Mouse (Mus musculus): ENCODE results near the gene Lyve1. TPM values are rescaled to one million over a fixed set of nuclear protein-coding genes. Genes with fewer than 3 reads are reported as not detected.

The Lyve1 gene
- polyA plus RNA-seq, 1 experiment from 2014 or later = 0.36 TPM

DNA sequence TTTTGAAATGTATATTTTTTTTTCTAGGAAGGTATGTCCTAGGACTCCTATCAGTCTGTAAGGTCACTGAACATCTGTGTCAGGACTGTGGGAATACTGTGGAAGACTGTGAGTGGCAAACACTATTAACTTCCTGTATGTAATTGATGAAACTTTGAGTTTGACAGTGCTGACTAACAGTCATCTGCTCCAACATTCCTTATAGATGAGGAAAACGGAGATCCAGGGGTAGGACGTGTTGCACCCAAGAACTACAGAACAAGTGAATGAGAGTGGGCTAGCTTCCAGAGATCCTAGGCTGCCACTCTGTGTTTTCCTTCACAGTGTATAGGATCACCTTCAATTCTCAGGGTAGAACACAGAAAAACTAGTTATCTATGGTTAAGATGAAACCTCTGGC, 15.7 kb downstream of the Lyve1 start:
- 83% methylated on average over 2 of the region's 2 CpGs for WGBS

DNA sequence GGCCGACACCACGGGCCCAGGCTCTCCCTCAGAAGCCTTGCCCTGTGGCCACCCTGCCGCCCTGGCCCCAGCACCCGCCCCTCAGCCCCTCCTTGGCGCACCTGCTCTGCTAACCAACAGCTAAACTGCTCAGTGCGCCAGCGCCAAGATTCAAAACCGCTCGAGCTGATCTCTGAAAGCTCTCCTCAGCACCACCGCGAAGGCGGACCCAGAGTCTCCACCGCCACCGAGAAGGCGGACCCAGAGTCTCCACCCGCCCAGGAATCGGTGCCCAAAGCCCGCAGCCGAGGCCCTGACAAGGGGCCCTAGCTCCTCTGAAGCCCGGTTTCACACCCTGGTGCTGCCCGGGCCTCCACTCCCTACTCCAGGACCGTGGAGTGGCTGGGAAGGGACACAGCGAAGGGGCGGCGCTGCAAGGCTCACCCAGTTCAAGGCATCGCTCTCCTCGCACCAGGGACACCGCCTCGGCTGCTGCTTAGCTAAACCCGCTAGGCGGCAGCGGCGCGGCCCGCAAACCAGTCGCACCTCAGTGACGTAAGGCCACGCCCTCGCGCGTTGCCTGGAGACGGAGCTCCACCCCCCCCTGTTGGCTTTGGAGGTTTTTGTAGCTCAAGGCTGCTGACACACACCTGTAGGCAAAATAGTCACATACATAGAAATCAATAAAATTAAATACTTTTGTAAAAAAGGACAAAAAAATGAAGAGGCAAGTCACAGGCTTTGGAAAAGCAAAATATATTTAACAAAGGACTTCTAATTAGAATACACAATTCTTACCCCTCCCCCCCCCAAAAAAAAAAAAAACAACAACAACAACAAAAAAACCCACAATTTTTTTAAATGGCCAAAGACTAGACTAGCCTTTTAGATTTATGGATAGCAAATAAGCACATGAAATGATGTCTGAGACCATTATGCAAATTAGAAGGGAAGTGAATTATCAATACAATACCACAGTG, 18.8 kb downstream of the Lyve1 start, which contains the start of gene Rnf141:
Gene Rnf141, minus strand, starts transcription at position 542 of the 959 bp plus-strand sequence.
- Histone ChIP-seq H3K36me3 (replicated peaks) (no peaks in the 10 kb centered on the region), H3K4me3 (peak within 1 kb of the TSS; percentile 92), H3K27ac (replicated peaks) (peak within 1 kb of the TSS; percentile 92), H3K9me3 (no peaks in the 10 kb centered on the region), H3K27me3 (replicated peaks; ENCODE audit: low read depth, poor library complexity, severe bottlenecking) (no peaks in the 10 kb centered on the region), H3K4me1 (peaks cover 9% of the 10 kb centered on the region)
- WGBS = under 1% methylated on average over 42 of the region's 42 CpGs
- peak; percentile 94 for DNase-seq (ENCODE audit: low spot score)

More for the DNA sequence above, 15.7 kb downstream of the Lyve1 start:
- Histone ChIP-seq H3K27me3 (replicated peaks; ENCODE audit: low read depth, poor library complexity, severe bottlenecking) (no peaks in the 10 kb centered on the region), H3K36me3 (replicated peaks) (no peaks in the 10 kb centered on the region), H3K9me3 (no peaks in the 10 kb centered on the region), H3K4me3 (no peak overlapping the region), H3K4me1 (peaks cover 17% of the 10 kb centered on the region), H3K27ac (replicated peaks) (no peak overlapping the region)
- no peak for DNase-seq (ENCODE audit: low spot score)

- no peak overlapping the region for H3K4me3 ChIP-seq
- 81% methylated on average over 4 of the region's 4 CpGs for WGBS
These were observed 22.7 kb downstream of the Lyve1 start for GRCm38 (mm10) chr7:110840332-110840731.

DNA sequence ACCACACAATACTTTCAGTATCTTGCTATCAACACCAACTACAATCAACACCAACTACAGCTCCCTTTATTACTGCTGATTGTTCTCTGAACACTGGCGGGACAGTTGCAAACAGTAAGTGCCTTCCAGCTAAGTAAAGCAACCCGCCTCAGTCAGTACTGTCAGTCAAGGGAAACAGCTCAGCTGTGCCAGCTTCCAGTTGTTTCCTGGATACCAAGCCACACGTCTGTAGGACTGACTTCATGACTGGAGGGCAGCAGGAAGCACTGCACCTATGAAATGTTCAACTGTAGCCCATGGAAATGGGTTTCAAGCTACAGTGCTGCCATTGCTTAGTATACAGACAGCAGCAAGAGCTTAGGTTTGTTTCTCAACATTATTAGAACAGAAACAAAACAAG, 28.5 kb downstream of the Lyve1 start:
- H3K36me3 ChIP-seq (replicated peaks) = peaks cover 37% of the 10 kb centered on the region
- DNase-seq (ENCODE audit: low spot score) = no peak
- H3K27me3 ChIP-seq (replicated peaks; ENCODE audit: low read depth, poor library complexity, severe bottlenecking) = no peaks in the 10 kb centered on the region
- no peaks in the 10 kb centered on the region for H3K4me1 ChIP-seq
- H3K9me3 ChIP-seq = no peaks in the 10 kb centered on the region
- no peak overlapping the region for H3K27ac ChIP-seq (replicated peaks)
- 62% methylated on average over 3 of the region's 3 CpGs for WGBS
- H3K4me3 ChIP-seq = no peak overlapping the region

More at GRCm38 (mm10) chr7:110840332-110840731, 22.7 kb downstream of the Lyve1 start:
- Histone ChIP-seq H3K4me1 (peaks cover 9% of the 10 kb centered on the region), H3K27me3 (replicated peaks; ENCODE audit: low read depth, poor library complexity, severe bottlenecking) (no peaks in the 10 kb centered on the region), H3K36me3 (replicated peaks) (peaks cover 6% of the 10 kb centered on the region; the same call in 1 of the 2 replicates), H3K9me3 (no peaks in the 10 kb centered on the region), H3K27ac (replicated peaks) (no peak overlapping the region)
- no peak for DNase-seq (ENCODE audit: low spot score)

- WGBS = 91% methylated on average over 1 of the region's 1 CpGs
- H3K4me3 ChIP-seq = no peak overlapping the region
- no peak for DNase-seq (ENCODE audit: low spot score)
These were observed 29.0 kb downstream of the Lyve1 start for GRCm38 (mm10) chr7:110834018-110834417.

DNA sequence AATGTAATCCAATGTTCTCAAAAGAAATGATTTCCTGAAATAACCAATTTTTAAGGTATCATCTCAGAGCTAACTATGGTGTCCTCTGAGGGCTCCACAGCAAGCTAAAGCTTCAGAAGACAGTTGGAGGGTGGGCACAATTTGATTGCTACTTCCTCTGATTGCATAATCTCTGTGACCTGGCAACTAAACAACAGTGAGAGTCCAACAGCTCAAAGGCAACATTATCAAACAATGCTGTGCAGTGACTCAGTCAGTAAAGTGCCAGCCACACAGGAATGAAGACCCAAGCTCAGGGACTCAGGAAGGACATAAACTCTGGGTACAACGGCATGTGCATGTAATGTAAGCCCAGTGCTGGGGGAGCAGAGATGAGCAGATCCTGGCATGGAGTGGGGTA, 30.0 kb downstream of the Lyve1 start:
- Histone ChIP-seq H3K36me3 (replicated peaks) (peaks cover 47% of the 10 kb centered on the region), H3K4me1 (no peaks in the 10 kb centered on the region), H3K27ac (replicated peaks) (no peak overlapping the region), H3K9me3 (no peaks in the 10 kb centered on the region), H3K27me3 (replicated peaks; ENCODE audit: low read depth, poor library complexity, severe bottlenecking) (no peaks in the 10 kb centered on the region), H3K4me3 (no peak overlapping the region)
- DNase-seq (ENCODE audit: low spot score) = no peak
- WGBS = 88% methylated on average over 1 of the region's 1 CpGs

More at GRCm38 (mm10) chr7:110834018-110834417, 29.0 kb downstream of the Lyve1 start:
- Histone ChIP-seq H3K36me3 (replicated peaks) (peaks cover 38% of the 10 kb centered on the region), H3K27me3 (replicated peaks; ENCODE audit: low read depth, poor library complexity, severe bottlenecking) (no peaks in the 10 kb centered on the region), H3K4me1 (no peaks in the 10 kb centered on the region), H3K27ac (replicated peaks) (no peak overlapping the region), H3K9me3 (no peaks in the 10 kb centered on the region)

DNA sequence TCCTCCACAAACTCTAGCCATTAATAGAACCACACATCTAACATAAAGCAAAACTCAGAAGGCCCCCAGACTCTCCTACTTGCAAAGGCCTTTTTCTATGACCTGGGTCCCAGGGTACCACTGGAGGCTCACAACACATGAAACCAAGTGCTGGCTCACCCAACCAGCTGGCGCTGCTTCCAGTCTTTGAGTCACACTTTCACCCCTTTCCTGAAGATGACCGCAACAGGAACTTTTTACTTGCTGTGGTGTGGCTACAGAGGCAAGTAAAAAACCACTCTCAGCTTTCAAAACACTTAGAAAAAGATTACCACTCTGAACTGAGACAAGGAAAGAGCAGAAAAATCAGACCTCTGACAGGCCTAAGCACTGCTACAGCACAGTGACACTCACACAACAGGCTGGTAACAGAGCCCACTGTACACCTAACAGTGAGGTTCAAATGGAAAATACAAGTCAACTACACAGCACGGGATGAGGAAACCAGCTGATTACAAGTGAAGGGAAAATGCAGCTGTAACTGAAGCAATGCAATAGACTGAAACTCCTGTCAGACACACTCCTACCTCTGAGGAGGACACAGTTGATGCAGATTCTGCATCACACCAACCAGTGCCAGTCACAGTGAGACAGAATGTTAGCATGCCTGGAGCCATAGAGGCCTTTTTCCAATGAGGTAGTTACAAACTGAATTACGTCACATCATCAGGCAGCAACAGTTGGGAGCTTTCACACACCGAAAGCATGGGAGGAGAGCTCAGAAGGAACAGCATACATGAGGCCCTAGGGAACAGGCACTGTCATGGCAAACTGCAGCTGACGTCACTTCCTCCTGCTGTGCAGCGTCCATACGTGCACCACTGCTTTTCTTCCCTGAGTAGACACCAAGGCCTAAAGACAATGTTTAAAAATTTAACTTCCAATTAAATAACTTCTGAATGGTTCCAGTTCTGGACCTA, 38.8 kb downstream of the Lyve1 start:
- DNase-seq (ENCODE audit: low spot score) = no peak
- Histone ChIP-seq H3K36me3 (replicated peaks) (peaks cover 53% of the 10 kb centered on the region), H3K9me3 (no peaks in the 10 kb centered on the region), H3K4me1 (no peaks in the 10 kb centered on the region), H3K27ac (replicated peaks) (no peak overlapping the region), H3K27me3 (replicated peaks; ENCODE audit: low read depth, poor library complexity, severe bottlenecking) (no peaks in the 10 kb centered on the region), H3K4me3 (no peak overlapping the region)
- whole genome bisulfite sequencing = 89% methylated on average over 8 of the region's 8 CpGs

- Histone ChIP-seq H3K27me3 (replicated peaks; ENCODE audit: low read depth, poor library complexity, severe bottlenecking) (no peaks in the 10 kb centered on the region), H3K4me1 (no peaks in the 10 kb centered on the region), H3K9me3 (no peaks in the 10 kb centered on the region), H3K27ac (replicated peaks) (no peak overlapping the region), H3K4me3 (no peak overlapping the region), H3K36me3 (replicated peaks) (peaks cover 47% of the 10 kb centered on the region)
- WGBS = 86% methylated on average over 4 of the region's 4 CpGs
- no peak for DNase-seq (ENCODE audit: low spot score)
These were observed 39.4 kb downstream of the Lyve1 start for GRCm38 (mm10) chr7:110823593-110823992.

DNA sequence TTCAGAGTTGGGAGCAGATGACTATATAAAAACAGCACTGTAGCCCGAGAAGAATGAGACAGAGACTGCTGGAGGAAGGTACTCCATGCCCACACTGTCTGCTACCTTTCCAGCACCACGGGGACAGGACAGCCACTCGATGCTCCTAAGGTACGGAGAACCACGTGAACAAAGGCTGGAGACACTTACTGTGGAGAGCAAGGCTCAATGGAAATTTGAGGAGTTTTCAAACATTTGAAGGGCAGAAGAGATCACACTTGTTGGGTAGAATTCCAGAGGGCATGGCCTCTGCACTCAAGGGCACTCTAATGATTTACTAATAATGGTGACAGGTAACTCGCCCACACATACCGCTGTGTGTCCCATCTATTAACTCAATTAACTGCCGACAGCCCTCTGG, 40.0 kb downstream of the Lyve1 start:
- no peak overlapping the region for H3K27ac ChIP-seq (replicated peaks)
- H3K36me3 ChIP-seq (replicated peaks) = peaks cover 46% of the 10 kb centered on the region
- WGBS = 80% methylated on average over 8 of the region's 8 CpGs

GRCm38 (mm10) chr7:110822055-110822454, 41.0 kb downstream of the Lyve1 start:
- Histone ChIP-seq H3K27ac (replicated peaks) (no peak overlapping the region), H3K27me3 (replicated peaks; ENCODE audit: low read depth, poor library complexity, severe bottlenecking) (no peaks in the 10 kb centered on the region), H3K9me3 (no peaks in the 10 kb centered on the region), H3K36me3 (replicated peaks) (peaks cover 42% of the 10 kb centered on the region), H3K4me1 (no peaks in the 10 kb centered on the region), H3K4me3 (no peak overlapping the region)
- WGBS = 85% methylated on average over 4 of the region's 4 CpGs
- DNase-seq (ENCODE audit: low spot score) = no peak

More for the DNA sequence above, 40.0 kb downstream of the Lyve1 start:
- Histone ChIP-seq H3K9me3 (no peaks in the 10 kb centered on the region), H3K27me3 (replicated peaks; ENCODE audit: low read depth, poor library complexity, severe bottlenecking) (no peaks in the 10 kb centered on the region), H3K4me3 (no peak overlapping the region), H3K4me1 (no peaks in the 10 kb centered on the region)
- DNase-seq (ENCODE audit: low spot score) = no peak

DNA sequence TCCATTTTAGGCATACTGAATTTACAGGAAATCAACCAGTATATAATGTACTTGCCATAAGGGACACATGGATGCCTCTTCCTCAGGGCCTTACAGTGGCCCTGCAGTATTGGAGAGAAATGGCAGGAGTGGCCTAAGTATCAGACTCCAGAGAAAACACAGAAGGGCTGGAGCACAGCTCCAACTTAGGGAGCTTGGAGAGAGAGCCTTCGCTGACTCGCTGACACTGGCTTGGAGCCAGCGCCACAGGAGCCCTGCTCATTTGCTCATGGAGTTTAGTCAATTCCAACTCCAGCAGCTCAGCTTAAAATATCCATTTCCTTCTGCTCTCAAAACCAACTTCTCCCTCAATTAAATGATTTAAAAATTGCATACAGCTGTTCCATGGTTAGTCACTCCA, 41.4 kb downstream of the Lyve1 start:
- Histone ChIP-seq H3K4me3 (no peak overlapping the region), H3K36me3 (replicated peaks) (peaks cover 38% of the 10 kb centered on the region), H3K27ac (replicated peaks) (no peak overlapping the region), H3K4me1 (no peaks in the 10 kb centered on the region), H3K9me3 (no peaks in the 10 kb centered on the region), H3K27me3 (replicated peaks; ENCODE audit: low read depth, poor library complexity, severe bottlenecking) (no peaks in the 10 kb centered on the region)
- 83% methylated on average over 3 of the region's 3 CpGs for WGBS
- no peak for DNase-seq (ENCODE audit: low spot score)

DNA sequence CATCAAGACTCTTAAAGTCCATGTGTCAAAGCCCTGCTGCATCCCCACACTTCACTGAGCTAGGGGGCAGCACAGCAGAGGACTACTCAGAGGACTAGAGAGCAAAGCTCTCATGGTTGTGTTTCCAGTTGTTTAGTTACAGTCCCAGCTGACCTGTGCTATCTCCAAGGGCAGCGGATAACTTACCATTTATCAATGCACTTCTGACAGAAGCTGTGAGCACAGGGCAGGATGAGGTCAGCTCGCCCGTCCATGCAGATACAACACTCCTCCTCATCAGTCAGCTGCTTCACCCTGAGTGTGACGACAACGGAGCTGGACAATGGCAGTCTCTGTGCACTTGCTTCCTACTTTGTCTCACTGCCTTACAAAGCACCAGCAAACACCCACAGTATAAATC, 42.0 kb downstream of the Lyve1 start:
- Histone ChIP-seq H3K27me3 (replicated peaks; ENCODE audit: low read depth, poor library complexity, severe bottlenecking) (no peaks in the 10 kb centered on the region), H3K4me3 (no peak overlapping the region), H3K9me3 (no peaks in the 10 kb centered on the region), H3K36me3 (replicated peaks) (peaks cover 36% of the 10 kb centered on the region), H3K4me1 (no peaks in the 10 kb centered on the region), H3K27ac (replicated peaks) (no peak overlapping the region)
- no peak for DNase-seq (ENCODE audit: low spot score)
- WGBS = 41% methylated on average over 5 of the region's 5 CpGs

All from embryonic facial prominence, embryonic 10.5 days (tissue).